Mouse (Mus musculus): ENCODE results near the gene Kif3c.
"Not testable (repeated sequence)": the region's sequence is repeated elsewhere in the genome, so short reads cannot be mapped to it uniquely, and the experiment has no call there.

Gene Kif3c

GRCm38 (mm10) chr12:3370979-3371925 is 6.3 kb downstream of the Kif3c start:
- no peak for DNase-seq (ENCODE audit: low spot score)

DNA sequence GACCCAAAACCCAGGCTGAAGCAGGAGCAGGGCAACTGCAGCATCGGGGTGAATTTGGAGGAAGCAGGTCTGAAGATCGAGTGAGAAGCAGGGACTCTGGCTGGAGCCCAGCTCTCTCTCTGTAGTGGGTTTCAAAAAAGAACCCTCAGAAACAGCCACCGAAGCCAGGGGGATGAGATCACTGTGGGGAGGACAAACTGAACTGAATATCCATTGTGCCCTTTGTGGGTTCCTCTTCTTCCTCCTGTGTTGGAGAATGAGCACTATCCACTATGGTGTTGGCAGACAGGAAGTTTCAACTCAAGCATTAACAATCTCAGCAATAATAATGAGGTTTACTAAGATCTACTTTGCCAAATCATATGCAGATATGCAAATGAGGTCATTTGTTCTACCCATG is 7.1 kb downstream of the Kif3c start:
- no peak for DNase-seq (ENCODE audit: low spot score)

GRCm38 (mm10) chr12:3373566-3373965 is 8.6 kb downstream of the Kif3c start:
- no peak for DNase-seq (ENCODE audit: low spot score)

DNA sequence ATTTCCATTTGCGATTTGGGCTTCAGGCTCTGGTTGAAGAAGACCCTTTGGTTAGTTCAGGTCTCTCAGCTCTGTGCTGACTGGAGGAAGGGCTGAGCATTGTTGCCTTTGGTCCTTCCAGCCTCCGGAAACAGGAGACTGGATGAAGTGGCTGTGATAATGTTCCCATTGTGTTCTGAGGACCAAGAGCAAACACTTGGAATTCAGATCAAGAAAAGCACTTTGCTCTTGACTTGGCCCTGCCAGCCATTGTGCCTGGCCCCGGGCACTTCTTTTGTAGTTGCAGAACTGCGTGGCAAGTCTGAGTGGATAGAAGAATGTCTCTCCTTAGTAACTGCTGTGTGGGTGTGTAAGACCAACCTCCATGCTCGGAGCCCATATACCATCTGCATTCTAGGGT is 9.6 kb downstream of the Kif3c start:
- peak; percentile 43 for DNase-seq (ENCODE audit: low spot score)

DNA sequence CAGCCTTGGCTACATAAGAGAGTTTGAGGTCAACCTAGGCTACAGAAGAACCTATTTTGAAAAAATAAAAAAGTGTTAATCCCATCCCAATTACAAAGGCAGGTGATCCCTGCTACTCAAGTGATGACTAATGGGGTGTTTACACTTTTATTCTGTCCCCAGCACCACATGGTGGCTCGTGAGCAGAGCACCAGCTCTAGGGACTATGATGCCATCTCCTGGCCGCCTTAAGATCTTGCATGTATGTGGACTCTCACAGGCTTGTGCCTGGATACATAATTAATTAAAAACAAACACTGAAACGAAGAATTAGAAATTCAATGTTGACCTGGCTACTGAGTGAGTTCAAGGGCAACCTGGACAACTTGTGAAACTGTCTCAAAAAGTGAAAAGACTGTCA is 12.3 kb downstream of the Kif3c start:
- no peak for DNase-seq (ENCODE audit: low spot score)

DNA sequence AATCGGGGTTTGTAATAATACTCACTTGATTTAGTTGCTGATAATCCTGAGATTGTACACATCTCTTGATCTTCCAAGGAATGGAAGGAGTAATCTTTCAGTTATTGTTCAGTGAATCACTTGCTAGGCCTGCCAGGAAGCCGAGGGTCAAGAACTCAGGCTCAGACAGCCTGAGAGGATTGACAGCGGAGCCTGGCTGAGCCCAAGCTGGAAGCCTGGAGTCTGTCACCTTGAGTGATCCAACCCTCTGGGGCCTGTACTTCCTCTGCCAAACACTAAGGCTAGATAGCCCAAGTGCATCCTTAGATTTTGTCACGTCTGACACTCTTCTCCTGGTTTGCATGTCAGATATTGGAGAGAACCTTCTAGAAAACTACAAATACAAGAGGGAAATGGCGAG is 12.8 kb downstream of the Kif3c start:
- no peak for DNase-seq (ENCODE audit: low spot score)

DNA sequence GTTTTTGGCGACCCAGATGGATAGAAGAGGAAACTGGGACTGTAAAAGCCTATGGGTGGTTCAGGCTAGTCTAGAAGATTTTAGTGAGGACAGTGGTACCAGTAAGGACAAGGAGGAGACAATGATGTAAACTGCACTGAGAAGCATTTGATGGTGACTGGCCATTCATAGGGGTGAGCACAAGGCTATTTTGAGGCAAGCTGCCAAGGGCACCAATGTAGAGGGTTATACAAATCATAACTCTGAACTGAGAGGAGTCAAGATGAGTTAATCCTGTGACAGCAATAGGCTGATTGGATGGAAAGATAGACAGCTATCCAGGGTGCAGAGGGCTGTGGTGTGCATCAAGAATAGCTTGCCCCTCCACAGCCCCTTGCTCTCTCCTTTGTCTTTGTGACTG is 19.9 kb downstream of the Kif3c start:
- DNase-seq (ENCODE audit: low spot score) = no peak

GRCm38 (mm10) chr12:3385271-3385670 is 20.3 kb downstream of the Kif3c start:
- DNase-seq (ENCODE audit: low spot score) = no peak

DNA sequence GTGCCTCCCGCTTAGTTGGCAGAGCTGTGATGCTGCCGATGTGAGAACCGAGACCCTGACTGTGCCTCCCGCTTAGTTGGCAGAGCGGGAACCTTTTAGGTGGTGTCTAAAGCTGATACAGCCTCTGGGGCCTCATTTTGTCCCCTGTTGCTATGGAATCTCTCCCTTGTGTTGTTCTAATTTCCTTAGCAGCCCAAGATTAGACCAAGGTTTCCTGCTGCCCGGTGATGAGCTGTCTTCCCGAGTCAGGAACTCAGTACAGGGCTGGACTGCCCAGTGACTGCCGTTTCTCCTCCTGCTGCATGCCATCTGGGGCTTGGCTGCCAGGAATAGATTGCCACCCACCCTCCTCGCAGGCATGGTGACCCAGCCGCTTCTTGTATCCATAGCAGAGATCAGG is 21.0 kb downstream of the Kif3c start:
- no peak for DNase-seq (ENCODE audit: low spot score)

DNA sequence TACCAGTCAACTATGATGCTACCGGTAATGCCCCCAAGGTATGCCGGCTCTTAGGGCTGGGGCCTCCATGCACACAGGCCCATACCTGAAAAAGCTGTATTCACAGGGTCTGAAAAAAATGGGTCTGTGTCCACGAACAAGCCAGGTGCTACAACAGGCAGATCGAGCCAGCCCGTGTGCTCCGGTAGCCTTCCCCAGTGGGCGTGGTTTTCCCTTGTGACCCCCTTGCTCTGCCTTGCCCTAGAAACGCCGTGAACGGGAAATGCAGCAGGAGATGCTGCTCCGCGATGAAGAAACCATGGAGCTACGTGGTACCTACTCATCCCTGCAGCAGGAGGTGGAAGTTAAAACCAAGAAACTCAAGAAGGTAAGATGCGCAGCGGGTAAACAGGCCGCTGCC is 23.0 kb downstream of the Kif3c start:
- DNase-seq (ENCODE audit: low spot score) = no peak

GRCm38 (mm10) chr12:3389394-3389793 is 24.5 kb downstream of the Kif3c start:
- no peak for DNase-seq (ENCODE audit: low spot score)

DNA sequence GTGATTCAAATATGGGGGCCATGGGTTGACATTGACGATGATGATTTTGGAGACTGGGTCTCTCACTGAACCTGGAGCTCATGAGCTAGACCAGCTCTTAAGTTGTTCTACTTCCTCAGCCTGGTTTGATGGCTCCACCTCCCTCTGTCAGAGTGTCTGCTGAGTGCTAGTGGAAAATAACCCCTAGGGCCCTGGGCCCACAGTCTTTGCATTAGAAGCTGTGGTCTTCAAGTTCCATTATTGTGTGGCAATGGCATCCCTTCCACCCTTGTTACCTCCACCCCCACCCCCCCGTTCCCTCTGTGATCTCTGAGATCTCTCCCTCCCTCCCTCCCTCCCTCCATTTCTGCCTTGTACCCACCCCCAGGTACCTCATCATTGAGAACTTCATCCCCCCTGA is 25.1 kb downstream of the Kif3c start:
- DNase-seq (ENCODE audit: low spot score) = no peak

GRCm38 (mm10) chr12:3390577-3391262 is 25.8 kb downstream of the Kif3c start:
- DNase-seq (ENCODE audit: low spot score) = peak; percentile 67

DNA sequence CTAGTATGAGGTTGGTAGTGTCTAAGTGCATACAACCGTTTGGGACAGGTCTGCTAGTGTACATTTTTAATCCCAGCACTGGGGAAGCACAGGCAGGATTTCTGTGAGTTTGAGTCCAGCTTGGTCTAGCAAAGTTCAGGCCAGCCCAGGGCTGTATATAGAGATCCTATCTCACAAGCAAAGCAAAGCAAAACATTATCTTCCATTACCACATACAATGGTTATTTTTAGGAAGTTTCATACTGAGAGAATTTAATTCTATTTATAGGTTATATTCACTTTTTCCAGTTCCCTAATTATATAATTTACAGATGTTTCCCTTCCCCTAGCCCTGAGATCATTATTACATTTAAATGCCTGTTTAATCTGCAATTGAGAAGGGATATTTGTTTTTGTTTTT is 26.3 kb downstream of the Kif3c start:
- DNase-seq (ENCODE audit: low spot score) = no peak

DNA sequence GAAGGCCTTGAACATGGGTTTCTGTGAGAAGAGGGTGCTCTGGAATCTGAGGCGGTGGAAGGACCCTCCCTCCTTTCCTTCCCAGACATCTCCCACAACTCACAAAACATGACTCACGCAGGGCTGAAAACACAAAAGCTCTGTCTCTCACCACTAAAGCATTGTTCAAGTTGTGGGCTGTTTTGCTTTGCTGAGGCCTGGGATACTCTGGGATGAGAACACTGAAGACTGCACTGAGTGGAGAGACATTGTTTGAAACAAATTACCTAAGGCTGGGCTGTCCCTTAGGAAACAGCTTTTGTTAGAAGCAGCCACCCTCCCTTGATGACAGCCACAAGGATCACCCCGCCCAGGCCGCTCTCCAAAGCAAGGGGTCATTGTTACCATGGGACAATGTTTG is 28.2 kb downstream of the Kif3c start:
- no peak for DNase-seq (ENCODE audit: low spot score)

- no peak for DNase-seq (ENCODE audit: low spot score)
Measured at GRCm38 (mm10) chr12:3396931-3397330, 32.0 kb downstream of the Kif3c start.

GRCm38 (mm10) chr12:3405662-3406061 is 40.7 kb downstream of the Kif3c start:
- not testable (repeated sequence) for DNase-seq (ENCODE audit: low spot score)

DNA sequence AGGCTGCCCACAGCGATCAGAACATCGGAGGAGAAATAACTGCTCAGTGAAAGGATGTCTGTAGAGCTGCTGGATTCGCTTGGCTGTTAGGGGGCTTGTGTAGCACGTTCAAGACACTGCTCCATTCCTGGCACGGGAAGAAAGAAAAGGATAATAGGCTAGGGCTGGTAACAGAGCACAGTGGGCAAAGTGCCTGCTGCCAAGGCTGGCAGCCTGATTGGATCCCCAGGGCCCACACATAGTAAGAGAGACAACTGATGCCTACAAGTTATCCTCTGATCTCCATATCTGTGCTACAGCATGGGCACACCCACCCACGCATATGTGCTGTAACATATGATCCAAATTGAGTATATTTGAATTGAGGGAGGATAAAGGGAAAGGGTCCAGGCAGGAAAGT is 41.7 kb downstream of the Kif3c start:
- no peak for DNase-seq (ENCODE audit: low spot score)

DNA sequence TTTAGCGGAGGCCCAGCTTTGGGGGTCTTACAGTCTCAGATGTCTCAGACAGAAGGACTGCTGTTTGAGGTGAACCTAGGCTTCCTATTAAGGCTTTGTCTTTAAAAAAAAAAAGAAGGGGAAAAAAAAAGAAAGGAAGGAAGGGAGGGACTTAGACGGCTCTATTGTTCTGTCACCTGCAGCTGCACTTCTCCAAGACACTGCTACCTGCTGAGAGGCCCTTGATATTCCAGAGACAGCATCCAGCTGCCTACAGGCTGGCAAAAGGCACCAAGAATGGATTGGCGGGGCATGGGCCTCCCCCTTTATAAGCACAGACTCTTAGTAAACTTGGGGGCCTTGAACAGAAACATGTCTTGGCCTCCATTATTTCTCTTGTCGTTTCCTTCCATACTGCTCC is 50.0 kb downstream of the Kif3c start:
- DNase-seq (ENCODE audit: low spot score) = no peak

DNA sequence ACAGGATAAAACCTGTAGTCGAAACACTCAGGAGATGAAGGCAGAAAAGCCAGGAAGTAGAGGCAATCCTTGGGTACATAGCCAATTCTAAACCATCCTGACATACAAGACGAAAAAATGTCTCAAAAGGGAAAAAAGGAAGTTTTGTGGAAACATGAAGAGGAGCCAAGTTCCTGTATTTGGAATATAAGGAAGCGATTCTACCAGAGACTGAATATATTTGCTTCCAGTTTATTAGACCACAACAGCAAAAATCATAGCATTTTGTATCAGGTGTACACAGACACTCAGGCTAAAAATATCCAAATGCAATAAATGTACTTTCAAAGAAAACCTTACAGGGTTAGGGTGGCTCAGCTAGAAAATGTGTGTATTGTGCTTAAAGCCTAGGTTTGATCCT is 53.8 kb downstream of the Kif3c start:
- DNase-seq (ENCODE audit: low spot score) = no peak

DNA sequence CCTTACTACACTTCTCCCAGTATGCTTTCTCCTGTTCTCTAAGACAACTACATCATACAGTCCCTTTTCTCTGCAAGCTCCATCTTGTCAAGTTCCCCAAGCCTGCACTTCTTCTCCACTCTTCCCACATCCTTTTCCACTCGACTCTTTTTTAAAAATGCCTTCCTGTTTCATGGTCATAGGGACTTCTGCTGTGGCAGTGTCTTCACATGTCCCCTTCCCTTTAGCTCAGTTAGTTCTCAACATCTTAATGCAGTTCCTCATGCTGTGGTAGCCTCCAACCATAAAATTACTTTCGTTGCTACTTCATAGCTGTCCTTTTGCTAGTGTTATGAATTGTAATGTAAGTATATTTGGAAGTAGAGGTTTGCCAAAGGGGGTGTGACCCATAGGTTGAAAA is 55.6 kb downstream of the Kif3c start:
- DNase-seq (ENCODE audit: low spot score) = no peak

DNA sequence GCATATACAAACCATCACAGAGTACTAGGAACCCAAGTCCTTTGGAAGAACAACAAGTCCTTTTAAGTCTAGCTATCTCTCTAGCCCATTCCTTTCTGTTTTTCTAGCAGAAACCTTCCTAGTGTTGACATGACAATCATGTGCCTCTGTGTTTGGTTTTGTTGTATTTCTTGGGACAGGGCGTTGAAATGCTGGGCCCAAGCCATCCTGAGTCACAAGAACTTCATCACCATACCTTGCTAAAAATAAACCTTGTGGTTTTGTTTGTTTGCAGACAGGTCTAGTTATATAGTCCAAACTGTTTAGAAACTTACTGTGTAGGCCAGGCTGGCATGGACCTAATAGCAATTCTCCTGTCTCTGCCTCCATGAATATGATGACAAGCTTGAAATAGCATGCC is 57.9 kb downstream of the Kif3c start:
- no peak for DNase-seq (ENCODE audit: low spot score)

GRCm38 (mm10) chr12:3424179-3424578 is 59.2 kb downstream of the Kif3c start:
- peak; percentile 21 for DNase-seq (ENCODE audit: low spot score)
